Mouse (Mus musculus): ENCODE data around the gene Pip4p1.

DNA sequence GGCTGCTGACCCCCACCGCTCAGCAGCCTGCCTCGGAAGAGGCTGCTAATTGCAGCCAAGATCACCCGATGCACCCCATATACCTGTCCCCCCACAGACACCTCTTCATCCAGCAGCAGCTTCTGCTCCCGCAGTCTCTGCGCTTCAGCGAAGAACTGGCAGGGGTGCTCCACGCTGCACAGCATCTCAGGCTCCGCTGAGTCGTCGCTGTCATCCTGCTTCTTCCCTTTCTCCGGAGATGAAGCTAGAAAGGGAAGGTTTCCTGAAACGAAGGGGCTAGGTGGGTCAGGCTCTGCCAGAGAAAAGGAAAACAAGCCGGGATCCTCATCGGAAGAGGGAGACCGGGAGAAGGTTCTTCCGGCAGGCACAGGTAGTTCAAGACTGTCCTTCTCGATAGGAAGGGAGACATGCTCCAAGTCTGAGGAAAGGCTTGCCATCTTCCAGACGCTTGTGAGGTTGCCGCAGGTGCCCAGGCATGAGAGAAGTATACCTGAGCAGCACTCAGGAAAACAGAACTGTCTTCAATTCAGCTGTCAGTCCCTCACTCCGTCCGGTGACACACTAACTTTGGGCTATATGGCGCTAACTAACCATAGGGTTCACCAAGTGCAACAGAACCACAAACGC lies 33.8 kb downstream of the Pip4p1 start:
- TF ChIP-seq CTCF (IDR thresholded peaks at IDR 0.05; ENCODE audit: extremely low read depth, insufficient read length, insufficient replicate concordance, low read depth, low read length) (no peak), POLR2A (IDR thresholded peaks at IDR 0.05; ENCODE audit: low read depth, low read length) (no peak)
